Mouse (Mus musculus) gastrocnemius, postnatal 4 days (tissue): ENCODE measurements at regions not wholly inside any gene's neighbourhood (a gene's known extent, or its start where the extent isn't known, plus 50 kb on each side); places are given as distances from the start of the nearest gene placed in this dataset.
"Not testable (repeated sequence)": the region's sequence is repeated elsewhere in the genome, so short reads cannot be mapped to it uniquely, and the experiment has no call there.

Experiments
- DNase-seq, 2 experiments: peaks; one replicate each; pipeline ENCODE4 v3.0.0; 2021 to 2022; ENCODE audit warnings: low spot score in 2 of 2, mixed read lengths in 2 of 2

DNA sequence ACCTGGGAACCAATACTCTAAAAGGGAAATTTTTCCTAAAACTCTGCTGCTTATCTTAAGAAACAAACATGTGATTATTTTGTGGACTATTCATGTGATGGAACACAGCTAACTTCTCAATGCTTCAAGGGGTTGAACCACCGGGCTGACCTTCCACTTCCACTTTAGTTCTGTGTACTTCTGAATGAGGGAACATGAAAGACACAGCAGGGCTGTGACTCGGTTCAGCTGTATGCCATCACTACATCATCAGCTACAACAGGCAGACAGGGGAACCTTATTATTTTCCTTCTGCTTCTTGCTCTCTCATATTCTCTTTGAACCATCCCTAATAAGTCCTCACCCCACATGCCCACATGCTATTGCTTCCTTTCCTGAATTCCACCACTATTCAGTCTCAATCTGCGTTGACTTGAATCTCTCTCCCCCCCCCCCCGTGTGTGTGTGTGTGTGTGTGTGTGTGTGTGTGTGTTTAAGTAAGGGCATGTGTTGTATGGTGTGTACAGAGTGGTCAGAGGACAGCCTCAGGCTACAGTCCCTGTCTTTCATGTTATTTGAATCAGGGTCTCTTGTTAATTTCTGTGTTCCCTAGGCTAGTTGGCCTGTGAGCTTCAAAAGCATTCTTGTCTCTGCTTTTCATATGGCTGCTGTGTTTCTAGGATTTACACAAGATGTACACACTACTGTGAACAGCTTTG, 485.7 kb downstream of the Lmo7 start:
- no peak for DNase-seq

- no peak for DNase-seq
Measured at GRCm38 (mm10) chr14:102212079-102212478, 482.3 kb downstream of the Lmo7 start.

DNA sequence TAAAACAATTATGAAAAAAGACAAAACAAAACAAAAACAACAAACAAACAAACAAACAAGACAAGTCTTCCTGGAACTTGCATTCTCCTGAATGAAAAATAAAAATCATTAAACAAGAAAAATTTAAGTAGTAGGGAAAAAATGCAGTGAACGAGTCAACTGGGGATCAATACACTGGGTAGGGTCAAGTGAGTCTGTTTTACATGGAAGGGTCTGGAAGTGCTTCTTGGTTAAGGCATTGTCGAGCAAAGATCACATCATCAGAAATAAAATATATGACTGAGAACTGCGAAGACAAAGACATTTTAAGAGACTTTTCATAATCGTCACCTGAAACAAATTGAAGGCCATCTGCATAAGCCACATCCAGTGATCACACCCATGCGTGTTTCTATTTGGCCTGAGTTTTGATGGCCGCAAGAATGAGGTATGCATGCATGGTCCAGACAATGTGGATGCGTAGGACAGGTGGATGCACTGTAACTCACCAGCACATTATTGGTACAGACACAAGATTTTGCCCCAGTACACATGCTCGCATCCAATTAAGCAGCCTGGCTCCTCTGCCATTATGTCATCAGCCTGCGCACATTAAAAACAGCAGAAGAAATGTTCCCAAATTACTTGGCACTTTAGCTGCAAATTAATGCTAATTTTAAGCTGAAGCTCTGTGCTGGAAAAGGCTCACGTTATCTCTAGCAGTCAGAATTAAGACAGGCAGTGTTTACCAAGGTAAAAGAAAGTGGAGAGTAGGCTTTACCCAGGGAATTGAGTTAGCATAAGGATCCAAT, 475.3 kb downstream of the Lmo7 start:
- no peak for DNase-seq

DNA sequence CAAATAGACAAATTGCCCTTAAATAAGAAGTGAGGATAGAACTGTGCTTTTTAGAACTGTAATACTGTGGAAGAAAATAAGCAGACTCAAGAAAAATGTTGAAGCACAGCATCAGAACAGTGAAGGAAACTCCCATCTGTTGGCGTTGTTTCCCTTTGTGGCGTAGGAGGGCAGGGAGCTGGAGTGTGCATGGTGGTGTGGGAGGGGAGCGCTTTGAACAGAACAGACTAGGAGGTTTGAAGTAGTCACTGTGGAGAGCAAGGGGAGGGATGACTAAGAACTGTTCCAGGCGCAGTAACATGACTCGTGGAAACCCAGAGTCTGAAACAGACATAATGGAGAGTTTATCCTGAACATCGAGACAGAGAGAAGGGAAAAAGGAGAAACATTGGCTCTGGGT, 469.7 kb downstream of the Lmo7 start:
- DNase-seq = no peak

- no peak for DNase-seq
Measured at GRCm38 (mm10) chr14:102190786-102191185, 461.0 kb downstream of the Lmo7 start.

DNA sequence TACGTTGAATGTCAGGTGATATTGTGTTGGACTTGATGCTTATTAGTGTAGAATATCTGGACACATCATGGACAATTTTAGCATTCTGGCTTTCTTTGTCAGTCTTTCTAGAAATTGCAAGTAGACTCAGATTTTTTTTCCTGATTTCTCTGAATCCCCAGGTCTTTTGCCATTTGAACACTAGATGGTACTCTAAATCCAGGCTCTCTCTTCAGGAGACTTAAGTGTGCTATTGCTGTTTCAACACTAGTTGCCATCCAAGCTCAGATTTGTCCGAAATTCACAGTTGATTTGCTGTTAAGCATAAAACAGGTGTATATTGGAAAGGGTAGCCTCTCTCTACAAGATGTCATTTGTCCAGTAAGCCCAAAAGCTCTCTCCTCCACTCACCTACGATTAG, 451.5 kb downstream of the Lmo7 start:
- DNase-seq = no peak

- no peak for DNase-seq
Measured at GRCm38 (mm10) chr14:102171775-102172174, 442.0 kb downstream of the Lmo7 start.

- DNase-seq = no peak
Measured at GRCm38 (mm10) chr14:102161291-102162284, 431.8 kb downstream of the Lmo7 start.

- DNase-seq = not testable (repeated sequence)
Measured at GRCm38 (mm10) chr14:102150410-102150809, 420.7 kb downstream of the Lmo7 start.

- DNase-seq = no peak
Measured at GRCm38 (mm10) chr14:102142720-102143119, 413.0 kb downstream of the Lmo7 start.

- DNase-seq = no peak
Measured at GRCm38 (mm10) chr14:102138936-102139335, 409.2 kb downstream of the Lmo7 start.

DNA sequence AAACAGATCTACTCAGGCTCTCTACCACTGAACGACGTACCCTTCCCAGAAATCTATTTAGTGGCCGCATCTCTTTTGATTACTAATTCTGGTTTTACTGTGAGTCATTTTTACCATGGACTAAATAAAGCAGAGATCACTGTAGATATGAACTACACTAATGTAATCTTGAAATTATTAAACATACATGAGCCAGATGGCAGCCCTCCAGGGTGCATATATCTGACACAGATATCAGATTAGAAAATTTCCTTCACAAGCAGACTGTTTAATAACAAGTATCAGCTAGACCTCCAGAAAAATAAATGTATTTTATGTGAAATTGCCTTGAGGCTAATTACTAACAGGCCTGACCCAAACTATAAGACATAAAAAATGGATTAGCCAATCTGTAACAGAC, 388.4 kb downstream of the Lmo7 start:
- DNase-seq = no peak

DNA sequence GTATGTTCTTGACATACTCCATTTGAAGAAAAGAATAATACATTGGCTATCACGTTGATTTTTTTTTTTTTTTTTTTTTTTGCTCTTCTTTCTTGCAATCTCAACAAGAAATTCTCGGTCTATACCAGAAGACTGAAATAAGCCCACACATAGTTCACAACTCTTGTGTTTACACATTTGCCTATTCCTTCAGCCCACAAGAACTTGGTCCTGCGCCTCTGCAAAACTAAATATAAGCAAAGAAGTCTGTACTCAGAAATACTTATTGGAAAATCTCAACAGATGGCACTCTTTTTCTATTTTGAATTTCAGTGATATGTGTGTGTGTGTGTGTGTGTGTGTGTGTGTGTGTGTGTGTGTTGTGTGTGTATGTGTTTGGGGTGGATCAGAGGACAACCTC, 376.4 kb downstream of the Lmo7 start:
- DNase-seq = no peak

DNA sequence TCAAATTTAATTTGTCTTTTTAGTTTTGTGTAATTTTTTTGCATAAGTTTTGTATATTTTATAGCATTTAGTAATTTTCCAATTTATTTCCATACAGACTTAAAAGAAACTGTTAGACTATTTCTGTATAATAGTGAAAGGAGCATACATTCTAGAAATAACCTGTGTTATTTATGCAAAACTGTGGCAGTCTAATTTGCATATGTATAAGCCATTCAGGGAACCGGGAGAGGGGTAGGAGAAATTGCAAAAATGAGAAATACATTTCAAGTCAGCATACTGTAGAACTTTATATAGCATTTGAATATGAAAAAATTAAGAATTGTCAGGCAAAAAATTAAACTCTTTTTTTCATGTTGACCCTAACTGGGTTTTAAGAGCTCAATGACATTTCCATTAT, 364.3 kb downstream of the Lmo7 start:
- DNase-seq = no peak

DNA sequence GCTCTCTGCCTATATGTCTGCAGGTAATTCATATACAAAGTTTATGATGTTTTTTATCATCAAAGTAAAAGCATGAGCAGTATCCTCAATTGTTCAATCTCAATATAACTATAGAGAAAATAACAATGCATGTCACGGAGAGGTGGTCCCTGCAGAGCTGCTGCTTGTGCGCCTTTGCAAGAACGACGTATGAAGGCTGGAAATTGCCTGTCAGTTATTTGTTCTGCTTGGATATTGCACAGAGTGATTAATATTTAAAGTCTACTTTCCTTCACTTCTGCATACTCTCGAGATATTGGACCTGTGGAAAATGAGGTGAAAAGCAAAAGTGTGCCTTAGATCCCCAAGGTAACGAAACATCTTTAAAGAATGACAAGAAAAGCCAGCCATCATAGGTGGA, 362.8 kb downstream of the Lmo7 start:
- no peak for DNase-seq

DNA sequence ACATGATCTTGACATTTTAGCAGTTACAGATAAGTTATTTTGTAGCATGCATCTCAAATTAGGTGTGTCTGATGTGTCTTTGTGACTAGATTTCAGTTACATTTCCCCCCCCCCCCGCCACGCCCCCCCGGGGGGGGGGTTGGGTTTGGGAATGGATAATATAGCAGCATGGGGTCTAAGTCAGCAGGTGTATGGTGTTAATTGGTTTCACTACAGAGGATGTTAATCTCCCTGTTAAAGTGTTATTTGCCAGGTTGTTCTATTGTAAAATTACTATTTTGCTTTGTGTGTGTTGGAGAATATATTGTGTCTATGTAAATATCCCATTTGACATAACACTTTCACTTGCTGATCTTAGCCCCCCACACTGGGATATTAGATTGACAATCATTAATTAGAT, 319.2 kb downstream of the Lmo7 start:
- no peak for DNase-seq

DNA sequence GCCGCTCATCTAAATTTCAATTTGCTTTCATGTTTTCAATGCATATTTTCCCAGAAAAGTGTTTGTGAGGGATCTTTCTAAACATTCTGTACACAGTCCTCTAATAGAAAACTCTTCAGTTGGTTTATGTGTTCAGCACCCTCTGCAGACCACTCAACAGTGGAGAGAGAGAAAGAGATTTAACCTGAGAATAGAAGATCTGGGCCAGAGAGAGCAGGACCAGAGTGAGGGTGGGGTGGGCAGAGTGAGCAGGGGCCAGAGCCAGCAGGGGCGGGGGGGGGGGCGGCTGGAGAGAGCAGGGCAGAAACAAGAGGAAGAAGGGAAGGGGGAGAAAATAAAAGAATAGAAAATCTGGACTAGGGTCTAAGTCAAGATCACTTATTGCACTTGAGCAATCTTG, 318.7 kb downstream of the Lmo7 start:
- no peak for DNase-seq

DNA sequence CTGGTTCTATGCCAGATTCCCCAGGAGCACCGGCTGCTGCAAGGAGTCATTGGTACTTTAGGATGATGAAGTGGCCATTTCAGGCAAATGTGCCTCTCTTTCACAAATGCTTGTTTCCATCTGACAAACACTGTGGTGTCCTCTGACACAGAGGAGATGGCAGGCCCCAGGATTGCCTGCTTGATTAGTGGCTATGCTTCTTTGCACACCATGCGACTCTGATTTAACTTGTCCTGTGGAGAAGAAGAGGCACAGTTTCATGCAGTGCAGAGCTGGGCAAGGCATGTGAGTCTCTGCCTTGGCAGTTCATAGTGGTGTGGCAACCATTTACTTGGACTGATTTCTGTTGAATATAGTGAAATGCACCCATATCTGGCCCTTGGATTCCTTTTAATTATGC, 308.4 kb downstream of the Lmo7 start:
- no peak for DNase-seq

DNA sequence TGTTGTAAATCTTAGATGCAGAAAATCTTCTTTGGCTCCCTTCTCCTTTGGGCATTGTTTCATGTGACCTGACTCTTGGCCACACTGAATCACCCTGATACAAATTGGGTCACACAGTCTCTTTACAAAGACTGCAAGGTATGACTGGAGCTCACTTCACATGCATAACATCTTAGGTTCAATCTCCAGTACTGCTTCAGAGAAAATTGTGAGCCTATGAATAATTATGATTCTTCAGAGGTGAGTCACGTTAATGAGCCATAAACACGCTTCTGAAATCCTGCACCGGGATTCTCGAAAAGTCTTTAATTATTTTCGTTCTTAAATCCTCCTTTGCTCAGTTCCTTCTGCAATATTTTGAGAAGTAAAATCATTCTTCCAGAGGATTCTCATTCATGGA, 307.7 kb downstream of the Lmo7 start:
- no peak for DNase-seq

GRCm38 (mm10) chr14:102031047-102031903, 301.5 kb downstream of the Lmo7 start:
- no peak for DNase-seq

- DNase-seq = no peak
Measured at GRCm38 (mm10) chr14:102024646-102025045, 294.9 kb downstream of the Lmo7 start.
